Mouse (Mus musculus): Measurements from ENCODE around the gene Wap. TPM values are rescaled to one million over a fixed set of nuclear protein-coding genes. Genes with fewer than 3 reads are reported as not detected.

Wap gene
- polyA plus RNA-seq, 1 experiment, result not detected

GRCm38 (mm10) chr11:6593406-6593805 is 45.0 kb downstream of the Wap start:
- TF ChIP-seq CTCF (IDR thresholded peaks at IDR 0.05; ENCODE audit: insufficient read depth, low read length), result no peak

GRCm38 (mm10) chr11:6590933-6591675 is 47.3 kb downstream of the Wap start:
- Histone ChIP-seq H3K4me3 (replicated peaks; ENCODE audit: extremely low read depth, low read depth, low read length) (no peak overlapping the region), H3K4me1 (ENCODE audit: control insufficient read depth, insufficient read depth, low read length) (no peaks in the 10 kb centered on the region; the same call in 1 of the 2 replicates)
- TF ChIP-seq CTCF (IDR thresholded peaks at IDR 0.05; ENCODE audit: insufficient read depth, low read length) (no peak), POLR2A (IDR thresholded peaks at IDR 0.05; ENCODE audit: borderline replicate concordance, extremely low read depth, low read depth, low read length) (no peak)
- DNase-seq, result no peak
- WGBS, result 83% methylated on average over 10 of the region's 10 CpGs

More at GRCm38 (mm10) chr11:6593406-6593805, 45.0 kb downstream of the Wap start:
- WGBS, result 83% methylated on average over 11 of the region's 11 CpGs
- DNase-seq, result no peak
- Histone ChIP-seq H3K4me1 (ENCODE audit: control insufficient read depth, insufficient read depth, low read length) (no peaks in the 10 kb centered on the region), H3K4me3 (replicated peaks; ENCODE audit: extremely low read depth, low read depth, low read length) (no peak overlapping the region)

- H3K4me1 ChIP-seq (ENCODE audit: control insufficient read depth, insufficient read depth, low read length), result no peaks in the 10 kb centered on the region; the same call in 1 of the 2 replicates
- WGBS, result 84% methylated on average over 7 of the region's 7 CpGs
- no peak for TF ChIP-seq CTCF (IDR thresholded peaks at IDR 0.05; ENCODE audit: insufficient read depth, low read length)
- no peak for TF ChIP-seq POLR2A (IDR thresholded peaks at IDR 0.05; ENCODE audit: borderline replicate concordance, extremely low read depth, low read depth, low read length)
- H3K4me3 ChIP-seq (replicated peaks; ENCODE audit: extremely low read depth, low read depth, low read length), result no peak overlapping the region
- DNase-seq, result no peak
Observed at GRCm38 (mm10) chr11:6589838-6590237, 48.6 kb downstream of the Wap start.

- H3K4me1 ChIP-seq (ENCODE audit: control insufficient read depth, insufficient read depth, low read length), result no peaks in the 10 kb centered on the region; the same call in 1 of the 2 replicates
- 89% methylated on average over 7 of the region's 7 CpGs for WGBS
- H3K4me3 ChIP-seq (replicated peaks; ENCODE audit: extremely low read depth, low read depth, low read length), result no peak overlapping the region
- DNase-seq, result no peak
- TF ChIP-seq CTCF (IDR thresholded peaks at IDR 0.05; ENCODE audit: insufficient read depth, low read length) (no peak), POLR2A (IDR thresholded peaks at IDR 0.05; ENCODE audit: borderline replicate concordance, extremely low read depth, low read depth, low read length) (no peak)
Observed at GRCm38 (mm10) chr11:6588295-6588694, 50.1 kb downstream of the Wap start.

GRCm38 (mm10) chr11:6587249-6587940 is 51.0 kb downstream of the Wap start:
- H3K4me3 ChIP-seq (replicated peaks; ENCODE audit: extremely low read depth, low read depth, low read length), result no peak overlapping the region
- TF ChIP-seq POLR2A (IDR thresholded peaks at IDR 0.05; ENCODE audit: borderline replicate concordance, extremely low read depth, low read depth, low read length), result no peak
- TF ChIP-seq CTCF (IDR thresholded peaks at IDR 0.05; ENCODE audit: insufficient read depth, low read length), result no peak
- no peak for DNase-seq
- WGBS, result 86% methylated on average over 7 of the region's 7 CpGs
- H3K4me1 ChIP-seq (ENCODE audit: control insufficient read depth, insufficient read depth, low read length), result no peaks in the 10 kb centered on the region; the same call in 1 of the 2 replicates

- no peaks in the 10 kb centered on the region; the same call in 1 of the 2 replicates for H3K4me1 ChIP-seq (ENCODE audit: control insufficient read depth, insufficient read depth, low read length)
- no peak overlapping the region for H3K4me3 ChIP-seq (replicated peaks; ENCODE audit: extremely low read depth, low read depth, low read length)
- DNase-seq, result no peak
- 53% methylated on average over 3 of the region's 3 CpGs for WGBS
- TF ChIP-seq POLR2A (IDR thresholded peaks at IDR 0.05; ENCODE audit: borderline replicate concordance, extremely low read depth, low read depth, low read length) (no peak), CTCF (IDR thresholded peaks at IDR 0.05; ENCODE audit: insufficient read depth, low read length) (no peak)
Observed at GRCm38 (mm10) chr11:6586660-6587059, 51.8 kb downstream of the Wap start.

GRCm38 (mm10) chr11:6585748-6586147 is 52.7 kb downstream of the Wap start:
- H3K4me1 ChIP-seq (ENCODE audit: control insufficient read depth, insufficient read depth, low read length), result no peaks in the 10 kb centered on the region; the same call in 1 of the 2 replicates
- TF ChIP-seq CTCF (IDR thresholded peaks at IDR 0.05; ENCODE audit: insufficient read depth, low read length) (no peak), POLR2A (IDR thresholded peaks at IDR 0.05; ENCODE audit: borderline replicate concordance, extremely low read depth, low read depth, low read length) (no peak)
- no peak for DNase-seq
- 87% methylated on average over 8 of the region's 8 CpGs for WGBS
- H3K4me3 ChIP-seq (replicated peaks; ENCODE audit: extremely low read depth, low read depth, low read length), result no peak overlapping the region

Other genes with a start within 250 kb of the Wap start
- 50.3 and 58.5 TPM in 2 replicates for gene Zmiz2, start 249.6 kb downstream of the Wap start, polyA plus RNA-seq (2012; rRNA removed)
- 407 and 532 TPM in 2 replicates for gene Ppia, start 223.2 kb downstream of the Wap start, polyA plus RNA-seq (2012; rRNA removed)
- gene H2afv, start 194.2 kb downstream of the Wap start, polyA plus RNA-seq (2012; rRNA removed), result 39.1 and 51.4 TPM in 2 replicates
- 10.7 and 11.0 TPM in 2 replicates for gene Purb, start 162.7 kb downstream of the Wap start, polyA plus RNA-seq (2012; rRNA removed)
- gene Myo1g, start 117.7 kb downstream of the Wap start, polyA plus RNA-seq (2012; rRNA removed), result 37.1 and 52.3 TPM in 2 replicates
- 77.3 and 100 TPM in 2 replicates for gene Ccm2, start 91.8 kb downstream of the Wap start, polyA plus RNA-seq (2012; rRNA removed)
- 2.8 and 4.4 TPM in 2 replicates for gene Nacad, start 32.6 kb downstream of the Wap start, polyA plus RNA-seq (2012; rRNA removed)
- gene Tbrg4, start 12.6 kb downstream of the Wap start, polyA plus RNA-seq (2012; rRNA removed), result 51.6 and 53.3 TPM in 2 replicates
- 8.3 and 8.7 TPM in 2 replicates for gene Ramp3, start 19.9 kb upstream of the Wap start, polyA plus RNA-seq (2012; rRNA removed)
- gene Gm11983, start 199.0 kb upstream of the Wap start, polyA plus RNA-seq (2012; rRNA removed), result not detected in 2 replicates